Mouse (Mus musculus) heart, embryonic 14.5 days (tissue): ENCODE measurements around the gene Abca7. TPM values are rescaled to one million over a fixed set of nuclear protein-coding genes. Genes with fewer than 3 reads are reported as not detected.
"Not testable (repeated sequence)": the region's sequence is repeated elsewhere in the genome, so short reads cannot be mapped to it uniquely, and the experiment has no call there.

Experiments
- ATAC-seq: fragments of 200-750 bp; cut with Nextera tagmentation; 2 replicates; pipeline ENCODE4 v1.8.0; 2017; ENCODE audit warnings: low read depth, moderate TSS enrichment; ENCODE audit not compliant: insufficient number of reproducible peaks, insufficient read depth, low FRiP score
- H3K27ac ChIP-seq, 2 experiments: fragments of 200-500 bp in 1 of 2; fragments of 300-500 bp in 1 of 2; sonication (generic) in 1 of 2; replicated peaks in 1 of 2; 2 replicates each; pipeline ENCODE4 v1.5.1; 2012 to 2014; ENCODE audit warnings: low read depth in 2 of 2, low read length in 2 of 2, control low read depth in 1 of 2, mild to moderate bottlenecking in 1 of 2, mixed read lengths in 1 of 2; ENCODE audit not compliant: control insufficient read depth in 1 of 2, insufficient read depth in 1 of 2
- H3K27me3 ChIP-seq: fragments of 300-500 bp; sonication (generic); 2 replicates; pipeline ENCODE4 v1.6.1; 2014; ENCODE audit warnings: mild to moderate bottlenecking, low read length, control low read depth; ENCODE audit not compliant: control insufficient read depth, insufficient read depth
- H3K36me3 ChIP-seq: fragments of 300-500 bp; sonication (generic); 2 replicates; pipeline ENCODE4 v1.6.1; 2014; ENCODE audit warnings: mild to moderate bottlenecking, control low read depth, low read length, mixed read lengths; ENCODE audit not compliant: control insufficient read depth, insufficient read depth
- H3K4me1 ChIP-seq, 2 experiments: fragments of 200-500 bp in 1 of 2; fragments of 300-500 bp in 1 of 2; sonication (generic) in 1 of 2; 2 replicates each; pipeline ENCODE4 v1.6.1; 2012 to 2014; ENCODE audit warnings: low read length in 2 of 2, control low read depth in 1 of 2, mixed read lengths in 1 of 2; ENCODE audit not compliant: control insufficient read depth in 2 of 2, insufficient read depth in 2 of 2
- H3K4me2 ChIP-seq: fragments of 300-500 bp; sonication (generic); 2 replicates; pipeline ENCODE4 v1.6.1; 2014; ENCODE audit warnings: mild to moderate bottlenecking, low read length
- H3K4me3 ChIP-seq, 2 experiments: fragments of 200-500 bp in 1 of 2; fragments of 300-500 bp in 1 of 2; sonication (generic) in 1 of 2; 2 replicates each; pipeline ENCODE4 v1.5.1; 2012 to 2014; ENCODE audit warnings: low read length in 2 of 2, mild to moderate bottlenecking in 2 of 2, control low read depth in 1 of 2, low read depth in 1 of 2, moderate library complexity in 1 of 2; ENCODE audit not compliant: control insufficient read depth in 1 of 2, insufficient read depth in 1 of 2
- H3K9ac ChIP-seq: fragments of 300-500 bp; sonication (generic); 2 replicates; pipeline ENCODE4 v1.6.1; 2014; ENCODE audit warnings: mild to moderate bottlenecking, low read length
- H3K9me3 ChIP-seq: fragments of 300-500 bp; sonication (generic); 2 replicates; pipeline ENCODE4 v1.6.1; 2016; ENCODE audit warnings: low read length, control low read depth; ENCODE audit not compliant: control insufficient read depth
- WGBS: fragments of 180-500 bp; shearing (Covaris S2); extraction: QIAGEN DNeasy Blood & Tissue Kit; methylation state at CpG from one replicate; pipeline ENCODE4 v1.1.7; 2014; 5-methylcytosine and 5-hydroxymethylcytosine counted together
- polyA plus RNA-seq: library from polyadenylated mRNA; unstranded; fragments of >200 nt; fragmentation: Nextera tagmentation; extraction: Ambion mirVana; gene quantifications from 2 replicates; pipeline ENCODE4 v1.2.1, GENCODE M21; 2014

The Abca7 gene
- polyA plus RNA-seq, 1 experiment from 2014 or later = 1.7 TPM

- Histone ChIP-seq H3K4me3 (peak overlapping the region; percentile 83 to 88), H3K27ac (peak overlapping the region; percentile 92 to 99)
- ATAC-seq = peak; percentile 47
Observed at GRCm38 (mm10) chr10:80053831-80054815, 57.8 kb downstream of the Abca7 start.

GRCm38 (mm10) chr10:80054911-80055310 is 58.6 kb downstream of the Abca7 start:
- H3K36me3 ChIP-seq = peaks cover 50% of the 10 kb centered on the region
- peak overlapping the region; percentile 88 for H3K4me2 ChIP-seq
- 26% methylated on average over 3 of the region's 3 CpGs for WGBS
- H3K9me3 ChIP-seq, ATAC-seq, H3K27me3 ChIP-seq: not testable (repeated sequence)
- peak overlapping the region; percentile 97 for H3K9ac ChIP-seq
- H3K4me1 ChIP-seq = peaks cover 20 to 44% of the 10 kb centered on the region in 2 experiments
- H3K27ac ChIP-seq = 0 out of 4 replicates have a peak overlapping the region, but pooled peaks of 1 of the 2 experiments have one; percentile 6
- H3K4me3 ChIP-seq = peak overlapping the region; percentile 83 to 88

More at GRCm38 (mm10) chr10:80053831-80054815, 57.8 kb downstream of the Abca7 start:
- H3K4me1 ChIP-seq = peaks cover 20 to 44% of the 10 kb centered on the region in 2 experiments
- H3K4me2 ChIP-seq = peak overlapping the region; percentile 88
- no peaks in the 10 kb centered on the region for H3K9me3 ChIP-seq
- H3K9ac ChIP-seq = peak overlapping the region; percentile 97
- no peaks in the 10 kb centered on the region for H3K27me3 ChIP-seq
- peaks cover 42% of the 10 kb centered on the region for H3K36me3 ChIP-seq
- under 1% methylated on average over 77 of the region's 77 CpGs for WGBS

DNA sequence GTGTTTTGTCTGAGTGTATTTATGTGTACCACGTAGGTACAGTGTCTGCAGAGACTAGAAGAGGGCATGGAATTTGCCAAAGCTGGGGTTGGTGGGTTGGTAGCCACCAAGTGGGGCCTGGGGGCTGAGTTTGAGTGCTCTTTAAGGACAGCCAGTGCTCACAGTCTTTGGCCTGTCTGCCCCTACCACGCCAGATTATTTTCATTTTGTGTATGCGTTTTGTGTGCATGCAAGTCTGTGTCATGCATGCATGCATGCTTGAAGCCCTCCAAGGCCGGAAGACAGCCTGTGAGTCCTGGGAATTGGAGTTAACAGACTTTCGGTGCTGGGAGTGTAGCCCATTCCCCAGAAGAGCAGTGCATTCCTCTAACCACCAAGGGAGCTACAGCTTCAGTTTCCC is 59.1 kb downstream of the Abca7 start:
- peaks cover 16 to 39% of the 10 kb centered on the region in 2 experiments for H3K4me1 ChIP-seq
- peak overlapping the region in 1 of 2 experiments; percentile 88; a peak in 2 of 4 replicates for H3K4me3 ChIP-seq
- WGBS = 77% methylated on average over 5 of the region's 5 CpGs
- peak overlapping the region; percentile 54 for H3K9ac ChIP-seq
- ATAC-seq = no peak
- peaks cover 55% of the 10 kb centered on the region for H3K36me3 ChIP-seq
- H3K27ac ChIP-seq = 0 out of 4 replicates have a peak overlapping the region, but pooled peaks of 1 of the 2 experiments have one; percentile 6
- H3K4me2 ChIP-seq = peak overlapping the region; percentile 88
- no peaks in the 10 kb centered on the region for H3K27me3 ChIP-seq
- no peaks in the 10 kb centered on the region for H3K9me3 ChIP-seq

GRCm38 (mm10) chr10:80055891-80056290 is 59.6 kb downstream of the Abca7 start:
- Histone ChIP-seq H3K9me3 (no peaks in the 10 kb centered on the region), H3K4me3 (no peak overlapping the region), H3K27me3 (no peaks in the 10 kb centered on the region), H3K9ac (no peak overlapping the region; the same call in 1 of the 2 replicates), H3K4me1 (peaks cover 14 to 38% of the 10 kb centered on the region in 2 experiments), H3K4me2 (no peak overlapping the region), H3K27ac (no peak overlapping the region), H3K36me3 (peaks cover 60% of the 10 kb centered on the region)
- ATAC-seq = no peak
- 53% methylated on average over 9 of the region's 10 CpGs for WGBS

- H3K9me3 ChIP-seq = no peaks in the 10 kb centered on the region
- H3K36me3 ChIP-seq = peaks cover 66% of the 10 kb centered on the region
- H3K27ac ChIP-seq = no peak overlapping the region
- H3K27me3 ChIP-seq = no peaks in the 10 kb centered on the region
- H3K4me2 ChIP-seq = no peak overlapping the region
- no peak overlapping the region for H3K9ac ChIP-seq
- 90% methylated on average over 4 of the region's 4 CpGs for WGBS
- H3K4me3 ChIP-seq = no peak overlapping the region
- ATAC-seq = no peak
- peaks cover 14 to 31% of the 10 kb centered on the region in 2 experiments for H3K4me1 ChIP-seq
Observed at GRCm38 (mm10) chr10:80056506-80056905, 60.2 kb downstream of the Abca7 start.

DNA sequence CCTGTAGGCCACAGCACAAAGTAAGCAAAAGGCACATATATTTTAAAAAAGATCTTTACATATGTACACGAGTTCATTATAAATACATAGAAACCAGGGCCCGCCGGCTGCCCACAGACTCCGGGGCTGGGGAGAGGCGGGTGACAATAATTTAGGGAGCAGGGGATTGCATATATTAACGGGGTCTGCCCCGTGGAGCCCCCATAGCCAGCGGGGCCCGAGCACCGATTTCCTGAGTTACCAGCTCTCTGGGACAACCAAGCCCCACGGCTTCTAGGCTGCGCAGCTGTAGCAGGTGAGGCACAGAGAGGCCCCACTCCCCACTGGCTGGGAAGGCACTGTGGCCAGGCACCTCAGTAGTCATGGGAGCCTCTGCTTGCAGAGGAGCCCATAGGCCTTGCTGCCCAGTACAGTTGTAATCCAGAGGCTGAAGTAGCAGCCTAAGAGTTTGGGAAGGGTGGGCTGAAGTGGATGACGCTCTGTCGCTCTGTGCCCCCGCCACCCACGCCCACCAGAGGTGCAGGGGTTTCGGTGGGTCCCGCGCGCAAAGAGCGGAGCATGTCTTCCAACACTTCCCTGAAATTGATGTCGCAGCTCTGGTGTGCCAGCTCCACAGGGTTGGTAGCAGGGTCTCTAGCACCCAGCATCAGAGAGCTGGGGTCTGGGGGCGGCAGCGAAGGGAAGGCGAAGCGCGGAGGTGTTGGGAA is 60.8 kb downstream of the Abca7 start:
- no peak overlapping the region for H3K9ac ChIP-seq
- no peak overlapping the region for H3K4me2 ChIP-seq
- H3K4me1 ChIP-seq = peaks cover 9 to 25% of the 10 kb centered on the region in 2 experiments
- no peak overlapping the region for H3K27ac ChIP-seq
- no peaks in the 10 kb centered on the region for H3K9me3 ChIP-seq
- 88% methylated on average over 27 of the region's 27 CpGs for WGBS
- H3K4me3 ChIP-seq = no peak overlapping the region
- ATAC-seq = no peak
- peaks cover 72% of the 10 kb centered on the region for H3K36me3 ChIP-seq
- H3K27me3 ChIP-seq = no peaks in the 10 kb centered on the region

GRCm38 (mm10) chr10:80057683-80058326 is 61.5 kb downstream of the Abca7 start:
- no peak overlapping the region for H3K4me2 ChIP-seq
- H3K27ac ChIP-seq = no peak overlapping the region
- 75% methylated on average over 30 of the region's 30 CpGs for WGBS
- peaks cover 5 to 18% of the 10 kb centered on the region in 2 experiments; a peak in 3 of 4 replicates for H3K4me1 ChIP-seq
- H3K9me3 ChIP-seq = no peaks in the 10 kb centered on the region
- peaks cover 79% of the 10 kb centered on the region for H3K36me3 ChIP-seq
- H3K27me3 ChIP-seq = no peaks in the 10 kb centered on the region
- H3K4me3 ChIP-seq = no peak overlapping the region
- H3K9ac ChIP-seq = no peak overlapping the region
- no peak for ATAC-seq
